Mouse (Mus musculus): ENCODE results near the gene Tnfsf15. TPM values are rescaled to one million over a fixed set of nuclear protein-coding genes. Genes with fewer than 3 reads are reported as not detected.

The Tnfsf15 gene
- total and polyA plus RNA-seq, 2 experiments from 2014 or later = not detected

DNA sequence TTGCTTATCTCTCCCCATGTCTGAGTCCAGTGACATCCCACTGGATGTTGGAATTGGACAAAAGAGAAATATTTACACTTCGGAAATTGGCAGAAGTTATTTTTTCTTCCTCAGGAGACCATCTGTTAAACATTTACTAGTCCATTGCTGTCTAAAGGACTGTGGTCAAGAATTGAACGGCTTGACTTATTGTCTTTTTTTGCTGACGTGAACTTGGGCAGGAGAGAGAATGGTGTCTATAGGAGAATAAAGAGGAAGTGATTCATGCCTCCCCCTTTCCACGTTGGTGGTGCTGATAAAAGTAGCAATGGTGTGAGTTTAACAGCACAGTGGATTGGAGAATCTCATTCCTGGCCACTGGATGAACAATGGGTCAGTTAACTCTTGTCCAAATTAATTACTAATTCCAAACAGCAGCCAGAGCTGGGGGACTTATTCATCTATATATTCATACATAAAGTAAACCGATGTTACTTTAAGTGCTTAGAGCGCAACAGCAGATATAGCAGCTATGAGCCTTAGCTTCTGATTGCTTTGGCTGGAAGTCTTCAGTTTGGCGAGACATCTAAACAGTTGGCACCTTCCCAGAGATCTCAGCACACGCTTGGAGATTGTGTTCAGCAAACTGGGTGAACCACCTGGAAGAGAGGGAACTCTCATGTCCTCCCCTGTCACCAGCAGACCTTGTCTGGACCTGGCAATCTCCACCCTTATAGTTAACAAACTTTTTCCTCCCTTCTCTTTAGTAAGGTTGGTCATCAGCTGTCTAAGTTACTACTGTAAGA, 28.6 kb upstream of the Tnfsf15 start:
- Histone ChIP-seq H3K4me2 (ENCODE audit: low read depth, low read length, poor library complexity, severe bottlenecking) (no peak overlapping the region), H3K27me3 (ENCODE audit: insufficient read depth, low read length) (no peaks in the 10 kb centered on the region), H3K36me3 (ENCODE audit: insufficient read depth, low read length) (no peaks in the 10 kb centered on the region), H3K4me3 (ENCODE audit: low read depth, low read length) (no peak overlapping the region), H3K4me1 (ENCODE audit: insufficient read depth, low read length) (no peaks in the 10 kb centered on the region), H3K27ac (ENCODE audit: low read depth, low read length) (no peak overlapping the region), H3K9ac (replicated peaks; ENCODE audit: low read length, poor library complexity, severe bottlenecking) (no peak overlapping the region), H3K9me3 (ENCODE audit: low read length) (no peaks in the 10 kb centered on the region)
- 81% methylated on average over 8 of the region's 8 CpGs for WGBS
- ATAC-seq (ENCODE audit: low FRiP score) = no peak
- TF ChIP-seq CTCF (IDR thresholded peaks at IDR 0.05) = no peak
- no peak for DNase-seq (ENCODE audit: low spot score)

DNA sequence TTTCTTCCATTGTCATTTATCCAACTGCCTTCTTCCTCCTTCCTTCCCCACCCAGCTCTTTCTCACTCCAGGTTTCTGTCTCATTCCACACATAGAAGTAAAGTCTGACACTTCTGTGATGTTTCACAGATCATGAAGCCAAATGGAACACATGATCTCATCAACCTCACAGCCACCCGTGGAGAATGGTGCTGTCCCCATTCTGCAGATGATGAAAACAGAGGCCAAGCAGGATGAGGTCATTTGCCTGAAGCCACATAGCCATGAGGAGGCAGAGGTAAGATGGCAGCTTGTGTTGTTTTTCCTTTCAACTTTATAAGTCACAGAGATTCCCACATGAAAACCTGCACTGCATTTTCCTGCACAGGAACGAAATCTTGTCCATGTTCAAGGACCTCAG, 27.6 kb upstream of the Tnfsf15 start:
- H3K27ac ChIP-seq (ENCODE audit: low read depth, low read length) = no peak overlapping the region
- H3K9me3 ChIP-seq (ENCODE audit: low read length) = no peaks in the 10 kb centered on the region
- no peak overlapping the region for H3K9ac ChIP-seq (replicated peaks; ENCODE audit: low read length, poor library complexity, severe bottlenecking)
- no peak overlapping the region for H3K4me2 ChIP-seq (ENCODE audit: low read depth, low read length, poor library complexity, severe bottlenecking)
- TF ChIP-seq CTCF (IDR thresholded peaks at IDR 0.05) = no peak
- DNase-seq (ENCODE audit: low spot score) (no peak), ATAC-seq (ENCODE audit: low FRiP score) (no peak)
- no peaks in the 10 kb centered on the region for H3K4me1 ChIP-seq (ENCODE audit: insufficient read depth, low read length)
- no peak overlapping the region for H3K4me3 ChIP-seq (ENCODE audit: low read depth, low read length)
- 86% methylated on average over 2 of the region's 2 CpGs for WGBS
- no peaks in the 10 kb centered on the region for H3K36me3 ChIP-seq (ENCODE audit: insufficient read depth, low read length)
- no peaks in the 10 kb centered on the region for H3K27me3 ChIP-seq (ENCODE audit: insufficient read depth, low read length)

DNA sequence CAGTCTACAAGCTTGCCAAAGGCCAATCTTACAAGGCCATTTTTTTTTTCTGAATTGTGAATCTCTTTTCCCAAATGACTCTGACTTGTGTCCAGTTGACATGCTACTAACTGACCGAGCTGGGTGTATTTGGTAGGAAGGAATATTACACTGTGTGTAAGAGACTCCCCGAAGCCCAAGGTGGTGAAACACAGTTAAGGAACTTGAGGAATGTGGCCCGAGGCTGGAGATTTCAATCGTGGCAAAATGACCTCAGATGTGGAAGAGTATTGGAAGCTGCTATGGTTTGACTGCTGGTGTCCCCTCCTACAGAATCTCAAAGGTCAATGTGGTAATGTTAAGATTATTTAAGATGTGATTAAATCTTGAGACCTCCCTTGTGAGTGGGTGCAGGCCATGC, 26.4 kb upstream of the Tnfsf15 start:
- Histone ChIP-seq H3K4me2 (ENCODE audit: low read depth, low read length, poor library complexity, severe bottlenecking) (no peak overlapping the region), H3K4me3 (ENCODE audit: low read depth, low read length) (no peak overlapping the region), H3K9ac (replicated peaks; ENCODE audit: low read length, poor library complexity, severe bottlenecking) (no peak overlapping the region), H3K9me3 (ENCODE audit: low read length) (no peaks in the 10 kb centered on the region), H3K27me3 (ENCODE audit: insufficient read depth, low read length) (no peaks in the 10 kb centered on the region), H3K27ac (ENCODE audit: low read depth, low read length) (no peak overlapping the region), H3K36me3 (ENCODE audit: insufficient read depth, low read length) (no peaks in the 10 kb centered on the region), H3K4me1 (ENCODE audit: insufficient read depth, low read length) (no peaks in the 10 kb centered on the region)
- no peak for TF ChIP-seq CTCF (IDR thresholded peaks at IDR 0.05)
- DNase-seq (ENCODE audit: low spot score) (no peak), ATAC-seq (ENCODE audit: low FRiP score) (no peak)
- 89% methylated on average over 4 of the region's 4 CpGs for WGBS

DNA sequence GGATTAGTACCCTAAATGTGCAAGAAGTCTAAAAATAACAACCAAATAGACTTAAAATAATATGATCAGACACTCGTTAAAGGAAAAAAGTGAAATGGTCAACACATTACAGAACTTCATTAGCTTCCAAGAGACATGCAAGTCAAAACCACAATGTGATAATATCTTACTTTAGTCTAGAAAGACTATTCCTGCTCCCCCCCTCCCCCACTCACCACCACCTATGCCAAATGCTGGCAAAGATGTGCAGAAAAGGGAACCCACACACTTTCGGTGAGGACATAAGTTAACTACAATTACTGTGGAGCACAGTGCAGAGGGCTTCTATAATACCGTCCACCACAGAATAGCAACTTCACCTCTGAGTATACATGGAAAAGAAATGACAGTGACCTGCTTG, 24.2 kb upstream of the Tnfsf15 start:
- H3K4me1 ChIP-seq (ENCODE audit: insufficient read depth, low read length) = no peaks in the 10 kb centered on the region
- H3K9me3 ChIP-seq (ENCODE audit: low read length) = no peaks in the 10 kb centered on the region
- no peak overlapping the region for H3K27ac ChIP-seq (ENCODE audit: low read depth, low read length)
- no peak overlapping the region for H3K9ac ChIP-seq (replicated peaks; ENCODE audit: low read length, poor library complexity, severe bottlenecking)
- H3K27me3 ChIP-seq (ENCODE audit: insufficient read depth, low read length) = no peaks in the 10 kb centered on the region
- TF ChIP-seq CTCF (IDR thresholded peaks at IDR 0.05) = no peak
- H3K4me3 ChIP-seq (ENCODE audit: low read depth, low read length) = no peak overlapping the region
- ATAC-seq (ENCODE audit: low FRiP score) (no peak), DNase-seq (ENCODE audit: low spot score) (no peak)
- no peak overlapping the region for H3K4me2 ChIP-seq (ENCODE audit: low read depth, low read length, poor library complexity, severe bottlenecking)
- H3K36me3 ChIP-seq (ENCODE audit: insufficient read depth, low read length) = no peaks in the 10 kb centered on the region
- WGBS = 87% methylated on average over 3 of the region's 3 CpGs

DNA sequence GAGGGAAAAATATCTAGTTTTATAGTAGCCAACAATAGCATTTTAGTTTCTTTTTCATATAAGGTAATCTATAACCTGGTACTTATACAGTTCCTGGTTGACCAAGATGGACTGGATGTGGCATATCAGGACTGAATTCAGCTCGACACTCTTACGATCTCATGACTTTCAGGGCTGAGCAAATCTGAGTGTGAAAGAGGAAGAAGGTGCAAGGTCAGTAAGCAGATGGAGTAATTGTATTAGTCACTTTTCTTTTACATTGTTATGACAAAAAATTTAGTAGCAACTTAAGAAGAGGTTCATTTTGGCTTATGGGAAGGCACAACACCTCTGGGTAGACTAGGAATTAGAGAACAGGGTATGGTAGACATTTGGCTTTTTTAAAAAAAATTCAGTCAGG, 20.1 kb upstream of the Tnfsf15 start:
- no peak for TF ChIP-seq CTCF (IDR thresholded peaks at IDR 0.05)
- no peak for DNase-seq (ENCODE audit: low spot score)
- 93% methylated on average over 2 of the region's 2 CpGs for WGBS

DNA sequence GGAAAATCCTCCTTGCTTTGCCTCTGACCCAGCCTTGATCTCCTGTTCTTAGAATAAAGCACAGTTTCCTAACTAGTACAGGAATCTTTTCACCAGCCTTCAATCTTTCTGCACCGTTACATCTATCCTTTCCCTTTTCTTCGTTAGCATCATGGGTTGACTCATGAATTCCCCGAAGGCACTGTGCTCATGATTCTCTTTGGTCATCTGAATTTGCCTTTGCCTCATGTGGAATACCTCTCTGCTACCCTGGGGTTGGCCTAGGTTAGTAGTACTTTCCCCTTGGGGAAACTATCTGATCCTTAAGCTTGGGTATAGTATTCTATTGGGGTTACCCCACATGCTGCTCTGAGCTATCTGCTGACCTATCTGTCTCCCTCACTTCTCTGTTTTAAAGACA, 15.0 kb upstream of the Tnfsf15 start:
- Histone ChIP-seq H3K36me3 (ENCODE audit: insufficient read depth, low read length) (no peaks in the 10 kb centered on the region), H3K9me3 (ENCODE audit: low read length) (no peaks in the 10 kb centered on the region), H3K4me1 (ENCODE audit: insufficient read depth, low read length) (no peaks in the 10 kb centered on the region), H3K27ac (ENCODE audit: low read depth, low read length) (no peak overlapping the region), H3K4me3 (ENCODE audit: low read depth, low read length) (no peak overlapping the region), H3K27me3 (ENCODE audit: insufficient read depth, low read length) (no peaks in the 10 kb centered on the region), H3K9ac (replicated peaks; ENCODE audit: low read length, poor library complexity, severe bottlenecking) (no peak overlapping the region), H3K4me2 (ENCODE audit: low read depth, low read length, poor library complexity, severe bottlenecking) (no peak overlapping the region)
- 85% methylated on average over 3 of the region's 3 CpGs for WGBS
- TF ChIP-seq CTCF (IDR thresholded peaks at IDR 0.05) = no peak
- DNase-seq (ENCODE audit: low spot score) (no peak), ATAC-seq (ENCODE audit: low FRiP score) (no peak)

More for the DNA sequence above, 20.1 kb upstream of the Tnfsf15 start:
- H3K4me1 ChIP-seq (ENCODE audit: insufficient read depth, low read length) = no peaks in the 10 kb centered on the region
- H3K4me2 ChIP-seq (ENCODE audit: low read depth, low read length, poor library complexity, severe bottlenecking) = no peak overlapping the region
- no peak overlapping the region for H3K9ac ChIP-seq (replicated peaks; ENCODE audit: low read length, poor library complexity, severe bottlenecking)
- no peak for ATAC-seq (ENCODE audit: low FRiP score)
- H3K36me3 ChIP-seq (ENCODE audit: insufficient read depth, low read length) = no peaks in the 10 kb centered on the region
- H3K4me3 ChIP-seq (ENCODE audit: low read depth, low read length) = no peak overlapping the region
- H3K9me3 ChIP-seq (ENCODE audit: low read length) = no peaks in the 10 kb centered on the region
- no peaks in the 10 kb centered on the region for H3K27me3 ChIP-seq (ENCODE audit: insufficient read depth, low read length)
- H3K27ac ChIP-seq (ENCODE audit: low read depth, low read length) = no peak overlapping the region
